Mouse (Mus musculus): Measurements from ENCODE around the gene March1. TPM values are rescaled to one million over a fixed set of nuclear protein-coding genes. Genes with fewer than 3 reads are reported as not detected.
A peak's percentile ranks its signal among the peaks of the same experiment; 100 is the strongest.

March1 gene
- polyA plus RNA-seq, 1 experiment from 2014 or later: 5.2 TPM

DNA sequence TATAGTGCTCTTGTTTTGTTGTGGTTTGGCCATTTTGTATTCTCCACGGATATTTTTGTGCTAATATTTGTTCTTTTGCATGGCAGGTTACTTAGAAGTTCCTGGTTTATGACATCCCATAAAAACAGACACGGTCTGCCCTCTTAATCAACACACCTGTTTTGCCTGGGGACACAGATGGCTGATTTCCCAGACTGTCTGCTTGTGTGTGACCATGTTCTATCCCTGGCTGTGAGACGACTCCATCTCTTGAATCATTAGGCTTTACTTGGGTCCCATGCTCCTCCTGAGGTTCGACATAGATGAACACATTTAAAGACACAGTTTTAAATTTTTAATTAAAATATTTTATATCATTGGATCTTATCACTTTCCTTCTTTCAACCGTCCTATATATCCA, 163.5 kb downstream of the March1 start:
- H3K27ac ChIP-seq: no peak overlapping the region
- no peaks in the 10 kb centered on the region for H3K4me1 ChIP-seq (replicated peaks)
- H3K9me3 ChIP-seq: no peaks in the 10 kb centered on the region
- H3K4me3 ChIP-seq: no peak overlapping the region
- no peak for DNase-seq (ENCODE audit: low spot score)
- H3K36me3 ChIP-seq: no peaks in the 10 kb centered on the region
- H3K27me3 ChIP-seq (ENCODE audit: insufficient read depth, poor library complexity, severe bottlenecking): no peaks in the 10 kb centered on the region
- 85% methylated on average over 5 of the region's 5 CpGs for WGBS

DNA sequence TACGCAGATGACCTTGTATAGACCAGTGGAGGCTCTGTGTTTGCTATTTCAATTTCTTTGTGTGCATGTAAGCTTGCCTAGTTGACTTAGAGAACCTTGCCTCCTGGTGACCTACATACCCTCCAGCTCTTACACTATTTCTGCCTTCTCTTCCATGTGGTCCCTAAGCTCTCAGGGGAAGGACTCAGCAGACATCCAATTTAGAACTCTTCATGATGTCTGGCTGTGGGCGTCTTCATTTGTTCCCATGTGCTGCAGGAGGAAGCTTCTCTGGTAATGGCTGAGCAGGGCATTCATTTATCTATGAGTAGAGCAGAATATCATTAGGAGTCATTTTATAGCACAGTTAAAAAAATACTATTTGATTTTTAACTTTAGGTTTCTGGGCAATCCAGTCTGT, 195.3 kb downstream of the March1 start:
- Histone ChIP-seq H3K36me3 (no peaks in the 10 kb centered on the region), H3K4me3 (no peak overlapping the region), H3K27me3 (ENCODE audit: insufficient read depth, poor library complexity, severe bottlenecking) (no peaks in the 10 kb centered on the region), H3K9me3 (no peaks in the 10 kb centered on the region), H3K27ac (no peak overlapping the region), H3K4me1 (replicated peaks) (no peaks in the 10 kb centered on the region)
- WGBS: 88% methylated on average over 2 of the region's 2 CpGs
- DNase-seq (ENCODE audit: low spot score): no peak

GRCm38 (mm10) chr8:65922294-65923019, 304.8 kb downstream of the March1 start:
- WGBS: 93% methylated on average over 3 of the region's 3 CpGs
- Histone ChIP-seq H3K27me3 (ENCODE audit: insufficient read depth, poor library complexity, severe bottlenecking) (no peaks in the 10 kb centered on the region), H3K4me3 (no peak overlapping the region), H3K27ac (no peak overlapping the region), H3K9me3 (0 out of 2 replicates have a peak, but pooled peaks cover 4% of the 10 kb centered on the region), H3K4me1 (replicated peaks) (no peaks in the 10 kb centered on the region), H3K36me3 (no peaks in the 10 kb centered on the region)
- no peak for DNase-seq (ENCODE audit: low spot score)

DNA sequence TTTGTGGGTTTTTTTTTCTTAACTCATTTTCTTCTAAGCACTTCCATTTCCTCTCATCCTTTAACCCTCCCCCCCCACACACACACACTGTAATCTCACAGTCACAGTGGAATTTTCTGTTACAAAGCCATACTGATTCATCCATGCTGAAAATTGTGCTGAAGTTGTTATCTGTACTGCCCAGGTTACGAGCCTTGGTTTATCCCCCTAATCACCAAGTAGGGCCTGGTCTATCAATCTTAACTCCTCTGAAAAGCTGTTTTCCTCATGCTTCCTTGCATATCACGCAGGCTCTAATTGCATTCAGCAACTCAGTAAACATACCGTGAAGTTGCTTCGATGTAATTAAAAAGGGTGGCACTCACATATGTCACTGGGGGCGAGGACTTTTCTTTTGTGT, 339.2 kb downstream of the March1 start:
- no peak overlapping the region for H3K4me3 ChIP-seq
- WGBS: 38% methylated on average over 5 of the region's 5 CpGs
- peaks cover 4% of the 10 kb centered on the region; the same call in 1 of the 2 replicates for H3K4me1 ChIP-seq (replicated peaks)
- DNase-seq (ENCODE audit: low spot score): no peak
- no peaks in the 10 kb centered on the region for H3K36me3 ChIP-seq
- no peaks in the 10 kb centered on the region for H3K27me3 ChIP-seq (ENCODE audit: insufficient read depth, poor library complexity, severe bottlenecking)
- no peaks in the 10 kb centered on the region for H3K9me3 ChIP-seq
- H3K27ac ChIP-seq: no peak overlapping the region

DNA sequence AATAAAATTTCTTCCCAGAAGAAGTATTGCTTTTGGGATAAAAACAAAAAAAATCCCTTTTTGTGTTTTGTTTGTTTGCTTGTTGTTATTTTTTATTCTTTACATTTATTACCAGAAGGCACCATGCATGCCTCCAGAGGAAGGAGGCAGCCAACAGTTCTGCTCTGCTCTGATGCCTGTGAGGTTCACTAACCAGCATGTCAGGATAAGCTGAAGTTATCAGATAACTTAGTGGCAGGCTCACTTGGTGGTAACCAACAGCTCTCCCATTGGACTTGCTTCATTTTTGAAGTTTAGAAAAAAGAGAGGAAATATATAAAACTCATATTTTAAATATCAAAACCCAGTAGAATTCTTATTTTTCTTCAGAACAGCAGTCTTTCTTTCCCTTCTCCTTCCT, 339.8 kb downstream of the March1 start:
- H3K4me1 ChIP-seq (replicated peaks): peaks cover 4% of the 10 kb centered on the region; the same call in 1 of the 2 replicates
- H3K9me3 ChIP-seq: no peaks in the 10 kb centered on the region
- H3K4me3 ChIP-seq: no peak overlapping the region
- H3K36me3 ChIP-seq: no peaks in the 10 kb centered on the region
- H3K27me3 ChIP-seq (ENCODE audit: insufficient read depth, poor library complexity, severe bottlenecking): no peaks in the 10 kb centered on the region
- no peak for DNase-seq (ENCODE audit: low spot score)
- H3K27ac ChIP-seq: no peak overlapping the region

GRCm38 (mm10) chr8:65966502-65967222, 349.0 kb downstream of the March1 start:
- Histone ChIP-seq H3K27me3 (ENCODE audit: insufficient read depth, poor library complexity, severe bottlenecking) (no peaks in the 10 kb centered on the region), H3K27ac (peak overlapping the region; percentile 62), H3K4me3 (peak overlapping the region; percentile 34), H3K36me3 (no peaks in the 10 kb centered on the region), H3K4me1 (replicated peaks) (peaks cover 14% of the 10 kb centered on the region), H3K9me3 (no peaks in the 10 kb centered on the region)
- WGBS: 3% methylated on average over 10 of the region's 10 CpGs
- DNase-seq (ENCODE audit: low spot score): peak; percentile 23

DNA sequence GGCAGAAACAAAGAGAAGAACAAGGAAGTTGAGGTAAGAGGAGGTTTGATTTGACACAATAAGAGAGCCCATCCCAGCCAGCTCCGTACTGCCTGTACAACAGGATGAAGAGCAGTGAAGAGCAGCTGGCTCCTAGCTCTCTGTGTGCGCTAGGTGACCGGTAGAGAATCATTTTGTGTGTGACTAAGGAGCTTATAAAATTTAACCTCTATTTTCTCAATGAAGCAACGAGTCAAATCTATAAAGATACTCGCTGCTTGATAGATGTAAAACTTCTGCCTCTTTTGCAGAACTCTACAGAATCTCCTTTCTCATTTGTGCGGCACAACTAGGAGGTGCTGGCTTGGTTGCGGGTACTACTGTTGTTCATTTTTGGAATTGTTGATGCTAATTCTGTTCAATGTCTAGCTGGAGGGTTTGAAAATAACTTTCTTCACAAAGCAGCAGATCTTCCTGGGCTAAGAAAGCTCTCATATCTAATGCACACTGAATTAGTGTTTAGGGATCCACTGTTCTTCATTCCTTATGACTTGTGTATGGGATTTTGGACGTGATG, 349.6 kb downstream of the March1 start:
- 0 out of 2 replicates have a peak overlapping the region, but pooled peaks have one; percentile 3 for H3K27ac ChIP-seq
- no peaks in the 10 kb centered on the region for H3K36me3 ChIP-seq
- 66% methylated on average over 8 of the region's 8 CpGs for WGBS
- H3K4me3 ChIP-seq: peak overlapping the region; percentile 34; the same call in 1 of the 2 replicates
- no peaks in the 10 kb centered on the region for H3K27me3 ChIP-seq (ENCODE audit: insufficient read depth, poor library complexity, severe bottlenecking)
- no peaks in the 10 kb centered on the region for H3K9me3 ChIP-seq
- peak; percentile 5 for DNase-seq (ENCODE audit: low spot score)
- H3K4me1 ChIP-seq (replicated peaks): peaks cover 14% of the 10 kb centered on the region

GRCm38 (mm10) chr8:65976905-65977304, 359.2 kb downstream of the March1 start:
- no peak overlapping the region for H3K27ac ChIP-seq
- H3K4me1 ChIP-seq (replicated peaks): no peaks in the 10 kb centered on the region
- H3K4me3 ChIP-seq: no peak overlapping the region
- 70% methylated on average over 5 of the region's 5 CpGs for WGBS
- H3K36me3 ChIP-seq: no peaks in the 10 kb centered on the region
- DNase-seq (ENCODE audit: low spot score): no peak
- no peaks in the 10 kb centered on the region for H3K27me3 ChIP-seq (ENCODE audit: insufficient read depth, poor library complexity, severe bottlenecking)
- H3K9me3 ChIP-seq: no peaks in the 10 kb centered on the region

DNA sequence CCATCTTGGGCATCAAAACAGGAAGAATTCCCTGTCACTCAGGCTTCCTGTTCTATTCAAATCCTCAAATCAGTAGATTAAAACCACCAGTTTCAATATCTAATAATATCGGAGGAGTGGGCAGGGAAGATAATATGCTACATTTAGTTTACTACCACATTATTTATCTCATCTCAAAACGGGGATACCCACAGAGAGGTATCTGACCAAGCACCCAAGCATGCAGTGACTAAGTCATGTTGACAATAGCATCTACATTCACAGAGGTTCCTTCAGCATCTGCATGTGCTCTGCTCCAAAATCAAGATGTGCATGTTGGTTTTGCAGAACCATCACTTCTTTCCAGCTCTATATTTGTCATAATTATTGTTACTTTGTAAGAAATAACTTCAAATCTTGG, 364.3 kb downstream of the March1 start:
- Histone ChIP-seq H3K27me3 (ENCODE audit: insufficient read depth, poor library complexity, severe bottlenecking) (no peaks in the 10 kb centered on the region), H3K4me3 (no peak overlapping the region), H3K36me3 (no peaks in the 10 kb centered on the region), H3K4me1 (replicated peaks) (no peaks in the 10 kb centered on the region), H3K9me3 (no peaks in the 10 kb centered on the region), H3K27ac (no peak overlapping the region)
- DNase-seq (ENCODE audit: low spot score): no peak
- 84% methylated on average over 2 of the region's 2 CpGs for WGBS

- H3K9me3 ChIP-seq: no peaks in the 10 kb centered on the region
- H3K4me3 ChIP-seq: no peak overlapping the region
- no peak for DNase-seq (ENCODE audit: low spot score)
- H3K27me3 ChIP-seq (ENCODE audit: insufficient read depth, poor library complexity, severe bottlenecking): no peaks in the 10 kb centered on the region
- no peaks in the 10 kb centered on the region for H3K36me3 ChIP-seq
- H3K4me1 ChIP-seq (replicated peaks): no peaks in the 10 kb centered on the region
- H3K27ac ChIP-seq: no peak overlapping the region
- WGBS: 92% methylated on average over 1 of the region's 1 CpGs
These were observed 370.0 kb downstream of the March1 start for GRCm38 (mm10) chr8:65987665-65988064.

GRCm38 (mm10) chr8:66022815-66023214, 405.1 kb downstream of the March1 start:
- no peaks in the 10 kb centered on the region for H3K9me3 ChIP-seq
- no peaks in the 10 kb centered on the region for H3K36me3 ChIP-seq
- H3K4me1 ChIP-seq (replicated peaks): no peaks in the 10 kb centered on the region
- H3K4me3 ChIP-seq: no peak overlapping the region
- H3K27ac ChIP-seq: no peak overlapping the region
- no peaks in the 10 kb centered on the region for H3K27me3 ChIP-seq (ENCODE audit: insufficient read depth, poor library complexity, severe bottlenecking)
- DNase-seq (ENCODE audit: low spot score): no peak
- 89% methylated on average over 2 of the region's 2 CpGs for WGBS

DNA sequence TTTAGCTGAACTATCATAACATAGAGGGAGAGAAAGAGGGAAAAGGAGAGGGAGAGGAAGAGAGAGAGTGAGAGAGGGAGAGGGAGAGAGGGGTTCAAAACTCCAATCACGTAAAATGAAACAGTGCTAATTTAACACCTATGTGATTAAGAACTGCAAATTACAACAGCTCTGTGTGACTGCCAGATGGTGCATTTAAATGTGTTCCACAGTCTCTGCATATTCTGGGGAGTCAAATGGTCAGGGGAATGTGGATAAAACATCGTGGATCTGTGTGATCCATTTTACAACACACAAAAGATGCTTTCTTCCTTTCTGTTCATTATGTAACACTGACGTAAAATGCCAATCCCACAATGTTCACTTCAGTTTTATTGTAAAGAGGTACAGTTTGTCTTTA, 416.0 kb downstream of the March1 start:
- WGBS: 83% methylated on average over 3 of the region's 3 CpGs
- Histone ChIP-seq H3K4me1 (replicated peaks) (no peaks in the 10 kb centered on the region), H3K27ac (no peak overlapping the region)

GRCm38 (mm10) chr8:66034429-66034828, 416.7 kb downstream of the March1 start:
- Histone ChIP-seq H3K36me3 (no peaks in the 10 kb centered on the region), H3K27me3 (ENCODE audit: insufficient read depth, poor library complexity, severe bottlenecking) (no peaks in the 10 kb centered on the region), H3K4me3 (no peak overlapping the region), H3K4me1 (replicated peaks) (no peaks in the 10 kb centered on the region), H3K27ac (no peak overlapping the region), H3K9me3 (no peaks in the 10 kb centered on the region)
- no peak for DNase-seq (ENCODE audit: low spot score)
- WGBS: 89% methylated on average over 3 of the region's 3 CpGs

More for the DNA sequence above, 416.0 kb downstream of the March1 start:
- no peaks in the 10 kb centered on the region for H3K36me3 ChIP-seq
- H3K27me3 ChIP-seq (ENCODE audit: insufficient read depth, poor library complexity, severe bottlenecking): no peaks in the 10 kb centered on the region
- H3K9me3 ChIP-seq: no peaks in the 10 kb centered on the region
- H3K4me3 ChIP-seq: no peak overlapping the region
- no peak for DNase-seq (ENCODE audit: low spot score)

Data from hindbrain, embryonic 10.5 days (tissue).